Mouse (Mus musculus) urinary bladder, adult 2 months (tissue): ENCODE data around the gene D930048N14Rik. TPM values are rescaled to one million over a fixed set of nuclear protein-coding genes. Genes with fewer than 3 reads are reported as not detected.

Experiments used
- DNase-seq: peaks from one replicate; pipeline ENCODE4 v3.0.0; 2022; ENCODE audit warnings: low spot score
- polyA plus RNA-seq: library from polyadenylated mRNA; depleted of rRNA; stranded (reverse); fragments of >200 nt; gene quantifications from 2 replicates; pipeline ENCODE4 v1.2.3, GENCODE M21; 2012; rRNA removed

Gene D930048N14Rik
- polyA plus RNA-seq, 1 experiment, result 20.6 TPM

- DNase-seq, result no peak
Measured at GRCm38 (mm10) chr11:51702831-51703230, 52.1 kb downstream of the D930048N14Rik start.

- no peak for DNase-seq
Measured at GRCm38 (mm10) chr11:51703379-51703998, 52.7 kb downstream of the D930048N14Rik start.

GRCm38 (mm10) chr11:51706451-51706850 lies 55.7 kb downstream of the D930048N14Rik start:
- no peak for DNase-seq

- DNase-seq, result no peak
Measured at GRCm38 (mm10) chr11:51707080-51707479, 56.3 kb downstream of the D930048N14Rik start.

Other genes with a start within 250 kb of the D930048N14Rik start
- gene Phykpl, start 66.2 kb upstream of the D930048N14Rik start, polyA plus RNA-seq, result 14.3 and 19.3 TPM in 2 replicates
- gene Hnrnpab, start 44.1 kb upstream of the D930048N14Rik start, polyA plus RNA-seq, result 198 and 201 TPM in 2 replicates
- gene Nhp2, start 31.2 kb upstream of the D930048N14Rik start, polyA plus RNA-seq, result 48.8 and 55.7 TPM in 2 replicates
- gene Rmnd5b, start 15.1 kb upstream of the D930048N14Rik start, polyA plus RNA-seq, result 35.3 and 43.4 TPM in 2 replicates
- 4.2 and 4.9 TPM in 2 replicates for gene N4bp3, start 112 bp upstream of the D930048N14Rik start, polyA plus RNA-seq
- 33.4 and 45.1 TPM in 2 replicates for gene 0610009B22Rik, start 37.9 kb downstream of the D930048N14Rik start, polyA plus RNA-seq
- 8.5 and 10.6 TPM in 2 replicates for gene Sec24a, start 112.7 kb downstream of the D930048N14Rik start, polyA plus RNA-seq
- 98.5 and 124 TPM in 2 replicates for gene Sar1b, start 112.7 kb downstream of the D930048N14Rik start, polyA plus RNA-seq
- gene Jade2, start 206.7 kb downstream of the D930048N14Rik start, polyA plus RNA-seq, result 10.6 and 16.1 TPM in 2 replicates